Mouse (Mus musculus): ENCODE measurements around the gene U2af2. TPM values are rescaled to one million over a fixed set of nuclear protein-coding genes. Genes with fewer than 3 reads are reported as not detected.
"Not testable (repeated sequence)": the region's sequence is repeated elsewhere in the genome, so short reads cannot be mapped to it uniquely, and the experiment has no call there.

U2af2 gene
- total and polyA plus RNA-seq, 2 experiments from 2014 or later = 86.9 to 153 TPM

DNA sequence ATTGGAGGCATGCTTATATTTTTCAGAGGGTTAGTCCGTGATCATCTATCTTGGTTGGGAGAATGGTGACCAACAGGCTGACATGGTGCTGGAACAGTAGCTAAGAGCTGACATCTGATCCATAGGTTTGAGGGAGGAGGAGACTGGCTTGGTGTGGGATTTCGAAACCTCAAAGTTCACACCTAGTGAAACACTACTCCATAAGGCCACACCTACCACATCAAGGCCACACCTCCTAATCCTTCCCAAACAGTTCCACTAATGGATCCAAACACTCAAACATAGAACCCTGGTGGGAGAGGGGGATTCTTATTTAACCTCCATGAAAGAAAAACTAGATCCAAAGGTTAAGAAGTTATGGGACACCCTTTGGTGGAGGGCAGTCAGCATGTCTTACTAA, 45.0 kb upstream of the U2af2 start:
- Histone ChIP-seq H3K4me3 (ENCODE audit: low read length) (no peak overlapping the region), H3K4me2 (ENCODE audit: low read depth, low read length) (no peak overlapping the region), H3K27me3 (ENCODE audit: insufficient read depth, low read length) (no peaks in the 10 kb centered on the region), H3K4me1 (ENCODE audit: insufficient read depth, low read length) (peaks cover 7% of the 10 kb centered on the region), H3K9ac (replicated peaks; ENCODE audit: low read length) (no peak overlapping the region), H3K27ac (no peak overlapping the region), H3K36me3 (ENCODE audit: insufficient read depth, low read length) (peaks cover 6% of the 10 kb centered on the region), H3K9me3 (ENCODE audit: low read length) (no peaks in the 10 kb centered on the region)
- no peak for ATAC-seq
- TF ChIP-seq CTCF (IDR thresholded peaks at IDR 0.05; ENCODE audit: low read depth) = no peak
- no peak for DNase-seq (ENCODE audit: low spot score)
- 95% methylated on average over 2 of the region's 2 CpGs for WGBS

DNA sequence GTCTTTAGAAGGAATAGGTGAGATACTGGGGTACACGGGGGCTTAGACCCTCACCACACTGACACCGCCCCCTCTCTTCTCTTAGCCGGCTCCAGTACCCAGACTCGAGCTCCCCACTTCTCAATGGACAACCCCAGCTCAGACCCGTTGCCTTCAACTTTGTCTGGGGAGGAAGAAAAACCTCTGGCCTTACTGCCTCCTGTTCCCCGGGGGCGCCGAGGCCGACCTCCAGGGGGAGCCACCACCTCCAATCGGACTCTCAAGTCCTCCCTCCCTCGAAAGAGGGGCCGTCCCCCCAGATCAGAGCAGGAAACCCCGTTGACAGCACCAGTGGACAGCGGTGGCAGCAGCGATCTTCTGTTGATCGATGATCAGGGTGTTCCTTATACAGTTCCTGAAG, 44.6 kb upstream of the U2af2 start:
- 0 out of 2 replicates have a peak, but pooled peaks have one; percentile 15 for TF ChIP-seq CTCF (IDR thresholded peaks at IDR 0.05; ENCODE audit: low read depth)
- Histone ChIP-seq H3K4me3 (ENCODE audit: low read length) (no peak overlapping the region), H3K27me3 (ENCODE audit: insufficient read depth, low read length) (no peaks in the 10 kb centered on the region), H3K36me3 (ENCODE audit: insufficient read depth, low read length) (peaks cover 4% of the 10 kb centered on the region), H3K27ac (no peak overlapping the region), H3K9ac (replicated peaks; ENCODE audit: low read length) (no peak overlapping the region), H3K9me3 (ENCODE audit: low read length) (no peaks in the 10 kb centered on the region), H3K4me2 (ENCODE audit: low read depth, low read length) (no peak overlapping the region), H3K4me1 (ENCODE audit: insufficient read depth, low read length) (peaks cover 7% of the 10 kb centered on the region)
- 93% methylated on average over 16 of the region's 16 CpGs for WGBS
- ATAC-seq (no peak), DNase-seq (ENCODE audit: low spot score) (no peak)

DNA sequence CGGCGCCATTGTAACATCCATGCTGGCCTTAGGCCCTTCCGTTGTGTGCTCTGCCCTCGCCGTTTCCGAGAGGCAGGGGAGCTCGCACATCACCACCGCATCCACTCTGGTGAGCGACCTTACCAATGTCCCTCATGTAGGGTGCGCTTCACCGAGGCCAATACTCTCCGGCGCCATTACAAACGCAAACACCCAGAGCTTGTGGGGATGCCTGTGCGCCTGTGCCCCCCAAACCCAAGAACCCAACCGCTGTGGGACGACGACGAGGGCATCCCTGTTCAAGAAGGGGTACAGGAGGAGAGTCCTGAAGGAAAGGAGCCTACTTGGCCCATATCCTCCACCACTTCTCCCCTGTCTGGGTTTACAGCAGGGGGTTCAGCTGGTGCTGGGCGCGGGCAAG, 44.0 kb upstream of the U2af2 start:
- H3K4me1 ChIP-seq (ENCODE audit: insufficient read depth, low read length) = peaks cover 7% of the 10 kb centered on the region
- H3K9me3 ChIP-seq (ENCODE audit: low read length) = no peaks in the 10 kb centered on the region
- H3K4me2 ChIP-seq (ENCODE audit: low read depth, low read length) = no peak overlapping the region
- no peaks in the 10 kb centered on the region for H3K36me3 ChIP-seq (ENCODE audit: insufficient read depth, low read length)
- DNase-seq (ENCODE audit: low spot score) (no peak), ATAC-seq (no peak)
- no peak overlapping the region for H3K27ac ChIP-seq
- no peaks in the 10 kb centered on the region for H3K27me3 ChIP-seq (ENCODE audit: insufficient read depth, low read length)
- no peak overlapping the region for H3K4me3 ChIP-seq (ENCODE audit: low read length)
- no peak overlapping the region for H3K9ac ChIP-seq (replicated peaks; ENCODE audit: low read length)
- WGBS = 99% methylated on average over 21 of the region's 21 CpGs
- no peak for TF ChIP-seq CTCF (IDR thresholded peaks at IDR 0.05; ENCODE audit: low read depth)

DNA sequence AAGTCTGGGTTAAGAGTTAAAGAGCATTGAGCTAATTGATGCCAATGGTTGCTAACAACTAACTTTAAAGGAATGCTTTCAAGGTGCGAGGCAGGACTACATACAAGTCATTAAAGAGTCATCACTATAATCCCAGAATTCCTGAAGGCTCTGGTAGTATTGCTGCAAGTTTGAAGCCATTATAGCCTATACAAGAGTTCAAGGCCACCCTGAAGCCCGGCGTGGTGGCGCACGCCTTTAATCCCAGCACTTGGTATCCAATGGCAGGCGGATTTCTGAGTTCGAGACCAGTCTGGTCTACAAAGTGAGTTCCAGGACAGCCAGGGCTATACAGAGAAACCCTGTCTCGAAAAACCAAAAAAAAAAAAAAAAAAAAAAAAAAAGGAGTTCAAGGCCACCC, 42.4 kb upstream of the U2af2 start:
- H3K4me1 ChIP-seq (ENCODE audit: insufficient read depth, low read length); DNase-seq (ENCODE audit: low spot score); ATAC-seq; H3K9me3 ChIP-seq (ENCODE audit: low read length); H3K27me3 ChIP-seq (ENCODE audit: insufficient read depth, low read length); H3K9ac ChIP-seq (replicated peaks; ENCODE audit: low read length): not testable (repeated sequence)
- 36% methylated on average over 8 of the region's 8 CpGs for WGBS
- H3K4me2 ChIP-seq (ENCODE audit: low read depth, low read length) = peak overlapping the region; percentile 86
- H3K4me3 ChIP-seq (ENCODE audit: low read length) = peak overlapping the region; percentile 60
- H3K27ac ChIP-seq = peak overlapping the region; percentile 93; the same call in 1 of the 2 replicates
- H3K36me3 ChIP-seq (ENCODE audit: insufficient read depth, low read length) = peaks cover 11% of the 10 kb centered on the region; the same call in 1 of the 2 replicates

DNA sequence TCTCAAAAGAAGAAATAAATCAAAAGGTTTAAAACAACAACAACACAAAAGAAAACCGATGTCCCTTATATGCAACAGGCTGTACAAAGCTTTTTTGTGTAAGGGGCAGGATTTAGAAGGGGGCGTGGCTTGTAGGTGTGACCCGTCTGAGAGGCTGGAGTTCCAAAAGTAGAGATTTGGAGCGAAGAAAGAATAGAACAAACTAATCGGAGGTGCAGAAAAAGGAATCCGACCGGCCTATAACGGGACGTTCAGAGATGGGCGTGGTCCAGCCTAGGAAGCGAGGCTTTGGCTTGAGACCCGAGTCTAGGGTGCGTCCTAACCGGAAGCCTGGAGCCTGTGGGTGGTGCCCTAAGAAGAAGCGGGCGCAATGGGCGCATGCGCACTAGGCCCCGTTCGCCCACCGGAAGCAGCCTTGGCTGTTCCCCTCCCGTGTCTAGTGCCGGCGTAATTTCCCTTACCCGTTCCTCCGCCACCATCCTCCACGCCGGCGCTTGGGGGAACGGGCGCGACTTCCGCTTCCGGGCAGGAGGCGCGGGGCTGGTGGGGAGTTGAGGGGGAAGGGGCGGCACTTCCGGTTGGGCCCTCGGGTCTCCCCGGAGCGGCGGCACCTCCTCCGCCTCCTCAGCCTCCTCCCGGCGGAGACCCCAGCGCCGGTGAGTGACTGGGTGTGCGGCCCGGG, 41.8 kb upstream of the U2af2 start, which contains the start of the genes Zfp865 and Ccdc106:
Gene Zfp865 (plus strand): TSS at position 377 of the 682 bp plus-strand sequence.
Gene Ccdc106 (plus strand): TSS at position 554 of the 682 bp plus-strand sequence.
- Histone ChIP-seq H3K36me3 (ENCODE audit: insufficient read depth, low read length) (peaks cover 11% of the 10 kb centered on the region; the same call in 1 of the 2 replicates), H3K4me2 (ENCODE audit: low read depth, low read length) (peak within 1 kb of the TSS; percentile 86), H3K27me3 (ENCODE audit: insufficient read depth, low read length) (no peaks in the 10 kb centered on the region), H3K4me1 (ENCODE audit: insufficient read depth, low read length) (peaks cover 7% of the 10 kb centered on the region), H3K9ac (replicated peaks; ENCODE audit: low read length) (peak within 1 kb of the TSS; percentile 96), H3K4me3 (ENCODE audit: low read length) (peak within 1 kb of the TSS; percentile 60), H3K9me3 (ENCODE audit: low read length) (no peaks in the 10 kb centered on the region), H3K27ac (peak within 1 kb of the TSS; percentile 93)
- WGBS = under 1% methylated on average over 49 of the region's 49 CpGs
- no peak for TF ChIP-seq CTCF (IDR thresholded peaks at IDR 0.05; ENCODE audit: low read depth)
- ATAC-seq = peak; percentile 90
- DNase-seq (ENCODE audit: low spot score) = peak; percentile 99

DNA sequence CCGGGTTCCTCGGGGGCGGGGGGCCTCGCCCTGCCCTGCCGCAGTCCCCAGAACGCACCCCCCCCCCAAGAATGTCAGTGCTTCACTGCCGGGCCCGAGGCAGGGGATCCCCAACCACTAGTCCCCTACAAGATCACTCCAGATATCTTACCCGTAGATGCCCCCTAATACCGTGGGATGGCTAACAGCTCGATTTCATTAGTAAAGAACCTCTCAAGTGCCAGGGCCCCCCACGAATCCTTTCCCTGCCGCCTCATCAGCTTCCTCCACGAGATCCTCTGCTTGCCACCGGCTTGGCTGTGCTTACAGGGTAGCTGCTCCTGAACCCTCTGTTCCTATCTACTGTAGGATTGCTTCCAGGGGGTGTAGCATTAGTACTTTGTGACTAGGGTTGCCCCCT, 41.3 kb upstream of the U2af2 start:
- Histone ChIP-seq H3K9ac (replicated peaks; ENCODE audit: low read length) (peak overlapping the region; percentile 96), H3K27ac (peak overlapping the region; percentile 93), H3K27me3 (ENCODE audit: insufficient read depth, low read length) (no peaks in the 10 kb centered on the region), H3K36me3 (ENCODE audit: insufficient read depth, low read length) (peaks cover 11% of the 10 kb centered on the region; the same call in 1 of the 2 replicates), H3K4me1 (ENCODE audit: insufficient read depth, low read length) (peaks cover 7% of the 10 kb centered on the region), H3K9me3 (ENCODE audit: low read length) (no peaks in the 10 kb centered on the region), H3K4me3 (ENCODE audit: low read length) (peak overlapping the region; percentile 60), H3K4me2 (ENCODE audit: low read depth, low read length) (peak overlapping the region; percentile 86)
- no peak for TF ChIP-seq CTCF (IDR thresholded peaks at IDR 0.05; ENCODE audit: low read depth)
- 0 out of 2 replicates have a peak, but pooled peaks have one; percentile 1 for ATAC-seq
- WGBS = 1% methylated on average over 14 of the region's 15 CpGs
- peak; percentile 20 for DNase-seq (ENCODE audit: low spot score)

DNA sequence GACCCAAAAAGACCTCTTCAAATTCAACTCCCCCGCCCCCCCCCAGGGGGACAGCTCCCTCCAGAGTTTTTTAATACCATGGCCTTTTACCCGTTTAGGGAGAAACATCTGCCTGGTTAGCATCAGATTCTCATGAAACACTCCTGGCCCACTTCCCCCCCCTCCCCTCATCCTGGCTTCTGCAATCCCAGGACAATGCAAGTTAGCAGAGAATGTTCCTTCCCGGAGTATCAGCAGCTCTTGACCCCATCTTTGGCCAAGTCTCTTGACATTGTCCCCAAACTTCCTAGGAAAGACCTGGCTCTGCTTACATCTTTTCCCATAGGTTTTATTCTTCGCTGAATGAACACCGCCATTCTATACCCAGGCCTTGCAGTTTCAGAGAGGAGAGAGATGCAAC, 40.7 kb upstream of the U2af2 start:
- Histone ChIP-seq H3K4me2 (ENCODE audit: low read depth, low read length) (peak overlapping the region; percentile 86), H3K4me1 (ENCODE audit: insufficient read depth, low read length) (peaks cover 7% of the 10 kb centered on the region), H3K27ac (peak overlapping the region; percentile 93; the same call in 1 of the 2 replicates), H3K9ac (replicated peaks; ENCODE audit: low read length) (peak overlapping the region; percentile 96), H3K36me3 (ENCODE audit: insufficient read depth, low read length) (peaks cover 11% of the 10 kb centered on the region; the same call in 1 of the 2 replicates), H3K27me3 (ENCODE audit: insufficient read depth, low read length) (no peaks in the 10 kb centered on the region), H3K4me3 (ENCODE audit: low read length) (peak overlapping the region; percentile 60), H3K9me3 (ENCODE audit: low read length) (no peaks in the 10 kb centered on the region)
- no peak for DNase-seq (ENCODE audit: low spot score)
- no peak for ATAC-seq
- WGBS = 48% methylated on average over 5 of the region's 5 CpGs
- TF ChIP-seq CTCF (IDR thresholded peaks at IDR 0.05; ENCODE audit: low read depth) = no peak
